Mouse (Mus musculus) regulatory T cell (primary cell): ENCODE results near the gene Icmt.

Source experiments
- in situ Hi-C: fragments of 300-600 bp; cut with MboI, MseI; formaldehyde crosslinking; loops from one replicate; pipeline ENCODE4 v1.15.1; 2025; ENCODE audit warnings: high pct_unique_total_duplicates

Icmt gene

DNA sequence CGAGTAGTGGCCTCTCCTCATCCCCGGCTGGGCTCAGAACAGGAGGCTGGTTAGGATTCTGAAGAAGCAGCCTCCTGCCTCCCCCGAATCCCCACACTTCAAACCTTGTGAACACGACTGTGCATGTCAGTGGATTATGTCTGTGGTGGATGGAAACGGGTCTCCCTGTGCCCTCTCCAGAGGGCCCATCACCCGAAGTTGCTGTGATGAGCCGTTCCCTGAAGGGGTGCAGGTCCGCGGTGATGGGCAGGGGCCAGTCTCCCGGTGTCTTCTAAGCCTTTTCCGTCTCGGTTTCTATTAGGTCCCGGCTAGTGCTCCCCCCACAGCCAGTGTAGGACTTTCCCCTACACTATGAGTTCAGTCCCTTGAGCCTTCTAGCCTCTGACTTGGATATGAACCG, 1.8 kb downstream of the Icmt start:
- in situ Hi-C loops, result no loop called here

DNA sequence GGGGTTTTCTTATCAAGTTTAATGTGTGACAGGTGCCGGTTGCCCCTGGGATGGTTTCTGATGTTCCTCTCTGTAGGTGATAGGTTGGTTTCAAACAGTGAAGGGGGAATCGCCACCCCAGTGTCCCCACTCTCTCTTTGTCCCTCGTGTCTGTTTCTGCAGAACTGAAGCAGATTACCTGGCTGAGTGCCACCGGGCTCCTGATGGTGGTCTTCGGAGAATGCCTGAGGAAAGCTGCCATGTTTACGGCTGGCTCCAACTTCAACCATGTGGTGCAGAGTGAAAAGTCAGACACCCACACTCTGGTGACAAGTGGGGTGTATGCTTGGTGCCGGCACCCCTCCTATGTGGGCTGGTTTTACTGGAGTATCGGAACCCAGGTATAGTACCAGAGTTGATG, 3.3 kb downstream of the Icmt start:
- in situ Hi-C loops, result loop anchor here (25.0 kb wide), 1 partner anchor 1662 kb away; the partner anchor contains the start of gene A430005L14Rik

DNA sequence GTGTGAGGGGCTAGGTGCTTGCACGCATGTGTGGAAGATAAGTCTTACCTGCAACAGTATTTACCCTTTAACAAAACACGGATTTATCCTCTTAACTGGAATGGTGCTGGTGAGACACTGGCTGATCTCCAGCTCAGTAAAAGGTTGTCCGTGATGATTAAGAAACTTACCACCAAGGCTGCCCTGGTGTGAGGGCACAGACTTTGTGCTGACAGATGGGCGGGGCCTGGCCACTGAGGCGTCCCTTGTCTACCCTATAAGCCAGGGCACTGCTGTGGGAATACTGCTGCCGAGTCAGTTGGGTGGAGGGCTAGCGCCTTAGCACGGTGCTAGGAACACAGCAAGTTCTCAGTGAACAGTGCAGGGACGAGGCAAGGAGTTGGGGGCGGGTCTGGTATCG, 5.0 kb downstream of the Icmt start:
- in situ Hi-C loops, result loop anchor here (25.0 kb wide), 1 partner anchor 1660 kb away; the partner anchor contains the start of gene A430005L14Rik

DNA sequence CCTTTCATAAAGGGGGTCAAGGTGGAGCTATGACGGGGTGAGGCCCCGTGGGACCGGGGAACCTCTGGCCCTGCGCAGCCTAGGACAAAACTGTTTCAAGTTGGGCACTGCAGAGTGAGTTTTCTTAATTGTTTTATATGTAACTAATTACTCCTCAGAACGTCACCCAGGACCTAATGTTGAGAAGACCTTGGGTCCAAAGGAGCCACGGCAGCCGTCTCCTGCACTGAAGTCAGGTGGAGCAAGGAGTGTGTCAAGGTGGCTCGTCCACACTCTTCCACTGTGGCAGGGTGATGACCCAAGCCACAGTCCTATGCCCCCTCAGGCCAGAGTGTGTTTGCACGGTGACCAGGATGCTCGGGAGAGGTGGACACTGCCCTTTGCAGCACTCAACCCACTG, 6.1 kb downstream of the Icmt start:
- in situ Hi-C loops, result loop anchor here (25.0 kb wide), 1 partner anchor 1659 kb away; the partner anchor contains the start of gene A430005L14Rik

DNA sequence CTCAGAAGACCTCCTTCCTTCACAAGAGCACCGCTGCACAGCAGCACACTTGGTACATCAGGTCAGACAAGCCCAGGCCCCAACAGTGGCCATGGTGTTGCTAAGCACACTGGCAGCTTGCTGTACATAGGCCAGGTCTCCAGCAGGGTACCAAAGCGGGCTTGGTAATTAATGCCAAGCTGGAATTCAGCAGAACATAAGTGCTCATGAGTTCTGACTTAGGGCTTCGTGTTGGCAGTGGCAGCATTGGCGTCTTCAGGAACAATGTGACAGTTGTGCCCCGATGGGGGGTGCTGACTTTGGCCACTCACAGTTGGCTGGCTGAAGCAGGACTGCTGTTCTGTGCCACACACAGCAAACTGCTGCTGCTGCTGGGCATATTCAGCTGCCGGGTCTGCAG, 7.7 kb downstream of the Icmt start:
- in situ Hi-C loops, result loop anchor here (25.0 kb wide), 1 partner anchor 1658 kb away; the partner anchor contains the start of gene A430005L14Rik

DNA sequence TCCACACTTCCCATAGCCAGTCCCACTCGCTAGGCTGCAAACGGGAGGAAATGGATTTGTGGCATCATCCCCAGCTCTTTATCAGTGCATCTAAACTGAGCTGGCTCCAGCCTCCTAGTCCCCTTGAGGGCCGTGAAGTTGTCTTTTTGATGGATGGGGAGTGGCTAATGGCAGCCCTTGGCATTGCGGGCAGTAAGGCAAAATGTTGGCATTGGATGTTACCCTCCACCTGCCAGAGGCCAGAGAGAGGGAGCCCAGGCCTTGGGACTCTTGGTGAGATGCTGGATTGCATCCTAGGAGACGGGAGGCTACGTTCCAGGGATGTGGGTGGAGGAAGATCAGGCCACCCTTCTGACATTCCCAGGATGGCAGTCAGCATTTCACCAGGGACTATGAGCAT, 9.0 kb downstream of the Icmt start:
- in situ Hi-C loops, result loop anchor here (25.0 kb wide), 1 partner anchor 1656 kb away; the partner anchor contains the start of gene A430005L14Rik

DNA sequence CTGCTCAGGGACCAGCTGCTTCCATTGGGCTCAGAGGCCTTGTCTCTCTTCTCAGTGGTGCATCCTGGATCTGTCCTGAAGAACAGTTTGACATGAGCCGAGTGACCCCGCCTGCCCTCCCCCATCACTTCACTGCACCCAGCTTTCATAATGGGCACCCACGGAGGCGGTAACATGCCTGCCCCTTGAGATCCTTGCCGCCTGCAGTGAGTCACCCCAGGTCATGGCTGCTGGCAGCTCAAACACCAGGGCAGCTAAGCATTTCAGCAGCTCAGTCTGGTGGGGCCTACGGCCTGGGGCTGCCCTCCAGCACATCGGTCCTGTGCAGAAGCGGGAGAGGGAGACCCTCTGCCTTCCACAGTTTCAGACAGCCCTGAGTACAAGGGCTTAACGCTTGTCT, 10.5 kb downstream of the Icmt start:
- in situ Hi-C loops, result loop anchor here (25.0 kb wide), 1 partner anchor 1655 kb away; the partner anchor contains the start of gene A430005L14Rik

DNA sequence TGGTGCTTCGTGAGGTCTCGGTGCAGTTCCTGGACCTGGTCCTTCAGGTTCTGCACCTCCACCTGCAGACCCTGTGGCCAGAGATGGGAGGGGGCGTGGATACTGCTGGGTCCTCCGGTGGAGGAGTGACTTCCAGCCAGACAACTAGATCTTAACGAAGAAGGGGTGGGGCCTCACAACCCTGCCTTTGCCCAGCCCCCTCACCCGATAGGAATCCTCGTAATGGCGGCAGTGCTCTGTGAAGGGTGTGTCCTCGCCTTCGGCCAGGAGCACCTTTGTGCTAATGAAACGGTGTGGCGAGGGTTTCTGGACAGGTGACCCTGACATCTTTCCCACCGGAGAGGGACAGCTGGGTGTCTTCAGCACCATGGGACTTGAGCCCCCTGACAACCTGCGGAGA, 15.2 kb downstream of the Icmt start:
- in situ Hi-C loops, result loop anchor here (25.0 kb wide), 1 partner anchor 1650 kb away; the partner anchor contains the start of gene A430005L14Rik

DNA sequence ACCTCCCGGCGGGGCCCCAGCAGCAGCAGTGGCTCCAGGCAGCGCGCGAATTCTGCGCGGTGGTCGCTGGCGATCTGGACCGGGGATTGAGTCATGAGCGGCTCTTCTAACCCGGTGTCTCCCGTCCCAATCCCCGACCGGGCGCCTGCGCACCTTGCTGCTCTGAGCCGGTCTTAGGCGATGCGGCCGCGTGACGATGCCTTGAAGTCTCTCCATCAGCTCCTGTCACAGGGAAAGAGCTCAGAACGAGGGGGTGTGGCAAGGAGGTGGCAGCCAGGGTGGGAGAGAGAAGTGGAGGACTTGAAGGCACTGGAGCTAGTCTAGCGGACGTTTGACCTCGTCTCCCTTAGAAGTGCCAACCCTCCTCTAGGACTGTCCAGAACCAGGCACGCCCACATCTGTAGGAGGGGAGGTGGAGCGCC, 16.2 kb downstream of the Icmt start:
- in situ Hi-C loops, result loop anchor here (25.0 kb wide), 1 partner anchor 1649 kb away; the partner anchor contains the start of gene A430005L14Rik

DNA sequence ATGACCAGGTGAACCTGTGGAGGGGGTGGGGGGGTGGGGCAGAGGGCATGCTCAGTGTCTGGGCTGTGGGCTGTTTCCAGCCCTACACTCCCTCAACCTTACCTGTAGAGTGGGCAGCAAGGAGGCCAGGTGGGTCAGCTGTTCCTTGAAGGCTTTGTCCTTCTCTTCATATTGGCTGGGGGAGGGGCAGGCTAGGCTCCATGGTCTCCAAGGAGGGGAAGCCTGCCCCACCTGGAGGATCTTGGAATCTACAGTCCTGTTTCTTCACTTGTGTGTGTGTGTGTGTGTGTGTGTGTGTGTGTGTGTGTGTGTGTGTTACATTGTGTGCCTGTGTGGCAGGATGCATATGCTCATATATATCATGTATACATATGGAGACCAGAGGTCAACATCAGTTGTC, 16.9 kb downstream of the Icmt start:
- in situ Hi-C loops, result loop anchor here (25.0 kb wide), 1 partner anchor 1648 kb away; the partner anchor contains the start of gene A430005L14Rik

DNA sequence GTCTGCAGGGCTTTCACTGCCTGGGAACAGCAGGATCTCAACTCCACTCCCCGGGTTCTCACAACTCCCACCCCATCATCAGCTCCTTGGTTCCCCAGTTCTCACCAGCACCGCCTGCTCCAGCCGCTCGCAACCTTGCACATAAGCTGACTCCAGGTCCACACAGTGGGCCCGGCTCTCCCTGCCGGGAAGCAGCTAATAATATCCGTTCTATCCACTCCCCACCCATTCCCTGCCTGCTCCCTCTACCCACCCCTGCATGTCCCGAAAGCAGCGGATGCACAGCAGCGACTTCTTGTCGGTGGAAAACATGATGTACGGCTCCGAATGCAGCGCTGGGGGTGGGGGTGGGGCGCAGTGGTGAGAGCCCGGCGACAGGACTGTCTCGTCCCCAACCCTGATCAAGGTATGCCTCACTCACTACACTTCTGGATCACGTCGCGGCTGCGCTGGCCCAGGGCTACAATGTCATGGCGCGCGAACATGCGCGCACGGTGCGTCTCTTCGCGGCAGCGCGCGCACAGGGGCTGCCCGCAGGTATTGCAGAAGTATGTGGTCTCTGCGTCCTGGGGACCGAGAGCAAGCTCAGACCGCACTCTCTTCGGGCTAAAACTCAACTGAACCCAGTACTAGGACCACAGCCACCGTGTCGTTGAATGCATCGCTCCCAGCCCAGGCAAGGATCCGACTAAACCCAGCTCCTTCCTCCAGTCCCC, 18.6 kb downstream of the Icmt start:
- in situ Hi-C loops, result loop anchor here (25.0 kb wide), 1 partner anchor 1647 kb away; the partner anchor contains the start of gene A430005L14Rik

DNA sequence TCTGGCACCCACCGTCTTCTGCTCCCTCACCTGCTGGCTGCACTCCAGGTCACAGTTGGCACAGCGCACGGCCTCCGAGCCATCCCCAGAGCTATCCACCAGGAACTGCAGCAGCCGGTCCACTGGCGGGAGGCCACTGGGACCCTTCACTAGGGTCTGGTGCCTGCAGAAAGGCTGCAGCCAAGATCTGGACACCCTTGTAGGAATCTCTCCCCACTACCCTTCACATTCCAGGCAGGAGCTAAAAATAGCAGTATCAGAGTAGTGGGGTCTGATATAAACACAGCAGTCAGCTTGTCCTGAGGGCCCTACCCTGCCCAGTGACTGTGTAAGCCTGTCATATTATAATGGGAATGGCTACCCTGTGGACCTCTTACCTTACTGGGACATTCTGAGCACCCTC, 20.6 kb downstream of the Icmt start:
- in situ Hi-C loops, result loop anchor here (25.0 kb wide), 1 partner anchor 1645 kb away; the partner anchor contains the start of gene A430005L14Rik

DNA sequence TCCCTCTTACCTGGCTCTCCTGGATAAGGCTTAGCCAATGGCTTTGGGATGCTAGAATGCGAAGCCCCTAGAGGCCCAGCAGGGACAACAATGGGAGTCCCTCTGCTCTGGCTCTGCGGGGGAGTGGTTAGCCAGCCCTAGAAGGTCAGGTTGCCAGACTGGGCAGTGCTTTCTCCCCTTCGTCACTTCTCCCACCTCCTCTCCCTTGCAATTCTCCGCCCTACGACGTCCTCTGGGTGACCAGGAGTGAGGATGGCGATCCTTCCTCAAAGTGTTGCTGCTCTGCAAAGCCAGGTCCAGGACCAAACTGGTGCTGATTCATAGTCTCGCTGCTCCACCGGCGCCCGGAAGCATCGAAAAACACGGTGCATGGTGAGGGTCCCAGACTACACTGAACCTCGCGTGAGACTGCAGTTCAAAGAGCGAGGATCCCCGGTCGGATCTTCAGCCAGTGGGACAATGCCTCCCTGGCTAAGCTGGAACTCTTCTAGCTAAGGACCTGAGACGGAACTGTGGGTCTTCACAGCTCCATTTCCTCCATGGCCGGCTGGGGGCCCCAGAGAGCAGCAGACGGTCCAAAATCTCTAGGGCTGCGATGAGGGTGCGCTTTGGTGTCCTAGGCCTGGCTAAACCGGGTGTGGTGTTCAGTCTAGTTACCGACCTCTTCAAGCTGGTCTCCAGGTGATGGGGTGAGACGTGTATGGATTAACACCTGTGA, 21.6 kb downstream of the Icmt start, which contains the start of gene Rnf207:
Gene Rnf207 (minus strand): TSS at position 477 of the 718 bp plus-strand sequence.
- in situ Hi-C loops, result loop anchor here (25.0 kb wide), 1 partner anchor 1644 kb away; the partner anchor contains the start of gene A430005L14Rik

DNA sequence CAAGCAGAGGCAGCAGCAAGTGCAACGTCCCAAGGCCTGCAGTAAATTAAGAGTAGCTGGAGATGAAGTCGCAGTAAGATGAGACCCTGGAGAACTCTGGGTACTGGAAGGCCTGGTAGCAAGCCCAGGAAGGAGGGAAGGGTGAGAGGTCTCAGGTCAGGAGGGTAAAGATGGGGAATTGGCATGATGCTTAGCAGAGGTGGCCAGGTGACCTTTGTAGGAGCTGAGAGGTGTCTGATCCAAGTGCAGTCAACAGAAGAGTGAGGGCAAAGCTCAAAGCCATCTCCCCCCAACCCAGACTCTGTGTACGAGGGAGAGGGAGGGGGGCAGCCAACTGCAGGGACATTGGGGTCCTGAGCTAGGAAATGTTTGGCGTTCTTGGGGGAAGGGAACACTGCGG, 24.4 kb downstream of the Icmt start:
- in situ Hi-C loops, result loop anchor here (25.0 kb wide), 1 partner anchor 1641 kb away; the partner anchor contains the start of gene A430005L14Rik

DNA sequence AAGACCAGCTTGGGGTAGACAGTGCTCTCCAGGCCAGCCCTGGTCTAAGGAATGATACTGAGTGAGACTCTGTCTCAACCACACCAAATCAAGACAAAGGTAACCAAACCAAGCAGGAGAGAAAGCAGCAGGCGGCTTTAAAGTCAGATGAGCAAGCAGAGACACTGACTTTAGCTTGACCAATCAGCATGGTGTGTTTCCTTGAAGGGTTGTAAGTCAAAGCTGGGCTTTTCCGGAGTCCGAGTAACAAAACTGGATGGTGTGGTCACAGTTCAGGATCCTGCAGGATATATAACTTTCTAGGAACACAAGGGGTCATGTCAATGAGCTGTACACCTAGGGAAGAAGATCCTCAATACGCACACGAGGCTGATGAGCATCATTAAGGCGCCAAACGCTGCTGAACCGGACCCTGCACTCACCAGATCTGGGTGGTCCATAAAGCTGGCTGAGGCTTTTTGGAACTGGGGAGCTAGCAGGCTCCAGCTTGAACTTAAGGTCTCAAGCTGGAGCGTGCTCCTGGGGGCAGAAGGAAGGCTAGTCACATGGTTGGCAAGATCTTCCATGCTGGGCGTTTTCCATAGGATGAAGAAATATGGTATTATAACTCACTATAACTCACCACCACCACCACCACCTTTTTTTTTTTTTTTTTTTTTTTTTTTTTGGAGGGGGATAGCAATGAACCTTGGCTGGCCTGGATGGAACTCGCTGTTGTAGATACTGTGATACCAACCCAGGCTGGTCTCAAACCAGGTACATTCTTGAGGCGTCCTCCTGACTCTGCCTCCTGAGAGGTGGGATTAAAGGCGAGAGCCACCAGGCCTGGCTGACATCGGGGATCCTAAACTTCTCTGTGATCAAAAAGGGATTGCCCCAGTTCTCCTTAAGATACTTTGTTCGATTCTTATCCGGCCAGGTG, 27.9 kb downstream of the Icmt start:
- in situ Hi-C loops, result loop anchor here (5.0 to 25.0 kb wide), 2 partner anchors 152 to 1637 kb away; partner anchors contain the start of genes A430005L14Rik, Kcnab2 and Nphp4

DNA sequence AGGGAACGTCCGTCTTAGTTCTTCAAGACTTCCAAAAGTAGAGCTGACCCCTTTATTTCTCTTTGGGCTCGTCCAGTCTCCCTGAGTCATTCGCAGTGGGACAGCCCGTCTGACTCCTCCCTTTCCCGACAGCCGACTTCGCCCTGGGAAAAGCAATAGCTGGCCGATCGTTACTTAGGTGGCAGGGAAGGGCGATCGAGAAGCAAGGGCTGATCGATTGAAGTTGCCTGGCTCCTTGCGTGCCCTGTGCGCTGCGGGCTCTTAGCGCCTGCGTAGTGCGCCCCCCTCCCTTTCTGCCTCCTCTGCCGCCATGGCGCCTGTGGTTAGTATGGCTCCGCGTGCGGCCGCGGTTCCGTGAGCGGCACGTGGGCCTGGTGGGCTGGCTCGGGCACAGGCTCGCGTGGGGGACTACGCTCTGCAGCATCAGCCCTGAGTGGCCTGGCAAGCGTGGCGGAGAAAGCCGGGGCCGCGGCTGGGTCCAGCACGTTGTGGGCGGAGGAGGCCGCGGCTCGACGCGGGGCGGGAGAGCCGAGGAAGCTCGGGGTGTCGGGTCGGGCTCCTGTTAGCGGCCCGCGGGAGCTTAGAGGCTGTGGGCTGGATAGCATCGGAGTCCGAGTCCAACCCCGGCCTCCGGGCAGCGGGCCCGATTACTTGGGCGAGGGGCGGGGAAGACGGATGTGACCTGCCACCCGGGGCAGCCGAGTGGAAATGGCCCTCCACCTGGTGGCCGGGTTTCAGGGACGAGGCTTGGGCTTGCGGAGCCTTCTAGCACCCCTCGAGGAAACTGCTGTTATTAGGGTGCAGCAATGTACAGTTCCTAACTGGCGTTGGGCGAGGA, 28.8 kb downstream of the Icmt start, which contains the start of gene Rpl22:
Gene Rpl22 (plus strand): TSS at position 169 of the 838 bp plus-strand sequence.
- in situ Hi-C loops, result loop anchor here (5.0 kb wide), 1 partner anchor 152 kb away; the partner anchor contains the start of genes Kcnab2 and Nphp4

DNA sequence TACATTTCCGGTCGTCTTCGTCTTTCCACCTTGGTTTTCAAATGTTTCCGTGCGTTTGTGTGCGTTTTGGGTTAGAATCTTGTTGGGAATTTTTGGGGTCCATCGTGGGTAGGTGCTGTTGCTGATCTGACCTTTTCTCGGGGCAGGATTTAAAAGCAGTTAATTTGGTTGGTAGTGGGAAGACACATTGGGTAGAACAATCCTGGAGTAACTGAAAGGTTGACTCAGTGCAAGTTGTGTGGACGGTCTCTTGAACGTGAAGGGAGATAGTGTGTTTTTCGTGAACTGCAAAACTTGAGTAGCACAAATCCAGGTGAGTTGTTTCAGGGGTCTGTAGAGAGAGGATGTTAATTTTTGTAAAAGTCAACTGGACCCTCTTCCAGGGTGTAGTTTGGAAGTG, 29.5 kb downstream of the Icmt start:
- in situ Hi-C loops, result loop anchor here (5.0 kb wide), 1 partner anchor 151 kb away; the partner anchor contains the start of genes Kcnab2 and Nphp4

DNA sequence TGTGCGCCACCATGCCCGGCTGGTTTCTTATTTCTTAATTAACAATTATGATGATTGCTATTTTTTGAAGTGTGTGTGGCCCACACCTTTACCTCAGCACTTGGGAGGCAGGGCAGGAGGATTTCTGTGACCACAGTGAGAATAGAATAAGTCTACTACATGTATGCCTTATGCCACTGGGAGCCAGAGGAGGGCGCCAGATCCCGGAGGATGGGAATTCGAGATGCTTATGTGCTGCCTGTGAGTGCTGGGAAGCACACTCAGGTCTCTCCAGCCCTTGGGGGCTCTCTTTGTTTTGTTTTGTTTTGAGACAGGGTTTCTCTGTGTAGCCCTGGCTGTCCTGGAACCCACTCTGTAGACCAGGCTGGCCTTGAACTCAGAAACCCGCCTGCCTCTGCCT, 31.7 kb downstream of the Icmt start:
- in situ Hi-C loops, result loop anchor here (5.0 kb wide), 1 partner anchor 149 kb away; the partner anchor contains the start of genes Kcnab2 and Nphp4

DNA sequence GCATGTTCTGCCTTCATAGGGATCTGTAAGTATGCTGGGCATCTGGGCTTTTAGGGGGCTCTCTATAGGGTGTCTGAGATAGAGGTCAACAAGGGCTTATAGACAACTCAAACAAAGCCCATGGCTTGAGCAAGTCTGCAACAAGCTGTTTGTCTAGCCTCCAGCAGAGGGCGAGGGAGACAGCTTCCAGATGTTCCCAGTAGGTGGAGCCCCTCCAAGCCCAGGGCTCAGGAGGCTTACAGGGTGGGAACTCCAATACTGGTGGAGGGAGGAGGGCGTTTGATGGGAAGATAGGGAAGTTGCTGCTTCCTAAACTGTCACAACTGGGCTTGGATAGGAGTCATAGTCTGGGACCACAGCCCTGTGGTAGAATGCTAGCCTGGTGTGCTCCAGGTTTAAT, 35.9 kb downstream of the Icmt start:
- in situ Hi-C loops, result no loop called here
